Mouse (Mus musculus) layer of hippocampus, adult 8-10 months (tissue): Measurements from ENCODE around the gene P3h1. TPM values are rescaled to one million over a fixed set of nuclear protein-coding genes. Genes with fewer than 3 reads are reported as not detected.

Experiments used
- DNase-seq, 2 experiments: peaks; one replicate each; pipeline ENCODE4 v3.0.0; 2022; ENCODE audit warnings: low spot score in 2 of 2
- total RNA-seq, 4 experiments: library from RNA; stranded (reverse); gene quantifications; 2 replicates each; pipeline ENCODE4 v1.2.4; 2022

The P3h1 gene
- 10 to 100 TPM in 3 of 4 experiments, 1 to 10 TPM in 1; 9.7 to 13.7 (median 11.7) TPM for total RNA-seq

DNA sequence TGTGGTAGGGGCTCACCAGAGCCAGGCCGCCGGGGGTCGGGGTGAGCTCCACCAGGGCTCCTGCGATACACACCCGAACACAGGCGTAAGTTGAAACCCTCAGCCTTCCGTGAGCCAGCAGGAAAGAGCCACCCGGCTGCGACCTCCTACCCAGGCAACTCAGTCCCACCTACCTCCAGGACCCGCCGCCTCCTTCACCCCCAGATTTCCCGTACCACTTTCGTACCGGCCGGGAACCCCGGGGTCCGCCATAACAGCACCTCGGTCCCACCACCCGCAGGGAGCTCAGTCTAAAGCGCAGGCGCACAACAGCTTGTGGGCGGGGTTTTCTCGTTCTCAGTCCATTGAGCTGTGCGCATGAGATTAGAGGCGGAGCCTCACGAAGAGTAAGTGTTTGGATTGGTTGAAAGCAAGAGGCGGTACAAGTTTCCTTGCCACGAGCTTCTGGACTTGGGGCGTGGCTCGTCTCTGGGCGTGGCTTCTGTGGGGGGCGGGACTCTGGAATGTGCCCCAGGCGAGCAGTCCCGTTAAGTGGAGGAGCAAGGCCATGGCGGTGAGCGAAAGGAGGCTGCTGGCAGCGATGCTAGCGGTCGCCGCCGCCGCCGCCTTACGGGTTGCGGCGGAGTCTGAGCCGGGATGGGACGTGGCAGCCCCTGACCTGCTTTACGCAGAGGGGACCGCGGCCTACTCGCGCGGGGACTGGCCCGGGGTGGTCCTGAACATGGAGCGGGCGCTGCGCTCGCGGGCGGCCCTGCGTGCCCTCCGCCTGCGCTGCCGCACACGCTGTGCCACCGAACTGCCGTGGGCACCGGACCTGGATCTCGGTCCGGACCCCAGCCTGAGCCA is at the start of gene P3h1, which contains the start of gene AU022252:
Gene P3h1, plus strand, starts transcription at position 506 of the 846 bp plus-strand sequence.
Gene AU022252, minus strand, starts transcription at position 303 of the 846 bp plus-strand sequence.
- DNase-seq = peak; percentile 99

DNA sequence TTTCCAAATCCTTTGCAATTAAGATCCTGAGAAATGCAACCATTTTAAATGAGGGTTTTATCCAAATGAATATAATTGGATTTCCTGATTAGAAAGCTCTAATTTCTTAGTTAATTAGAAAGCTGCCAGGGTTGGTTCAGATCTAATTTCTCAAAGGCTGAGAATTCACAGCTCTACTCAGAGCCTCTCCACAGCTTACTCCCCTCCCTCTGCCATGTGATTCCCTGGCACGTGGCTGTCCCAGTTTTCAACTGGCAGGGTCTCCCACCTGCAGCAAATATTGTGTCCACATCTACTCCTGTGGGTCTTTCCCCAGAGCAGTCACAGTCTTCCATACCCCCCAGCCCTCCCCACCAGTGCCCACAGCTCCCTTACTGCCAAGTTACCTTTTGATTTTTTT is 49.2 kb upstream of the P3h1 start:
- DNase-seq = no peak

DNA sequence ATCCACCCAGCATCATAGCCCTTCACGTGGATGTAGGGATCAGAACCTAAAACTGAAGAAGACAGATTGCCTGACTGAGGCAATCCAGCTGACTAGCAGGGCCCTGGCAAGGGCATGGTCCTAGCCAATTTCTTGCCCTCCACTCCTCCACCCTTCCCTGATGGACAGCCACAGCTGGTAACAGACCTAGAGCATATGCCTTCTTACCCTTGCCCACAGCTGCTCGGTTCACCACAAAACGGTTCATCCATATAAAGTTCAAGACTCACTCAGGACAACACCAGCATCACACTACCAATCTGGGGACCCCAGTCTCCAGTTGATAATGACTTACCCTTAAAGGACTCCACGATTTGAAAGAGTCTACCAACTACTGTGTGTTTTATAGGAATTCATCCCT is 46.9 kb upstream of the P3h1 start:
- DNase-seq = no peak

DNA sequence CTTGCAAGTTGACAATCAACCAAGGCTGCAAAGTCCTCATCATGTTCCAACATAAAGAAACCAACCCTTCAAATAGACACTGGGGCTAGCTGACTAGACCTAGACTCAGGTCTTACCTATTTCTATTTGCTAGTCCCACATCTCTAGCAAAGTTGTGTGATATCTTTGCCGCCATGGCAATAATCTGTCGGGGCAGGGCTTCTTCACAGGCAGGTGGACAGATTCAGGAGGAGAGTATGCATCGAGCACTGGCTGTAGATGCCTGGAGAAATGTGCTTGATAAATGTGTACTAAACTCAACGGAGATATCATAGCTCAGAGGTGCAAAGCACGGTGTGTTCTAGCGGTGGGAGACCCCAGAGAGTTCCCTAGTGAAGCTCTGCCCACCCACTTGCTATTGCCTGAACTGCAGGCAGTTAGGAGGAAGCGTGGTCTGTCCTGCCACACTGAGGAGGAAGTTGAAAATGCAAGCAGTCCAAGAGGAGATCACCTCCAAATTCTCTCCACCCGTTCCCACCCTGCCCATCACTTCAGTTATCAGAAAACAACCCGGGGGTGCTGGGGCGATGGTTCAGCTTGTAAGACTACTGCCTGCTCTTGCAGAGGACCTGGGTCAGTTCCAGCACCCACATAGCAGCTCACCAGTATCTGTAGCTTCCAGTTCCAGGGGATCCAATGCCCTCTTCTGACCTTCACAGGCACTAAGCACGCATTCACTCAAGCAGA is 44.5 kb upstream of the P3h1 start:
- DNase-seq = no peak

DNA sequence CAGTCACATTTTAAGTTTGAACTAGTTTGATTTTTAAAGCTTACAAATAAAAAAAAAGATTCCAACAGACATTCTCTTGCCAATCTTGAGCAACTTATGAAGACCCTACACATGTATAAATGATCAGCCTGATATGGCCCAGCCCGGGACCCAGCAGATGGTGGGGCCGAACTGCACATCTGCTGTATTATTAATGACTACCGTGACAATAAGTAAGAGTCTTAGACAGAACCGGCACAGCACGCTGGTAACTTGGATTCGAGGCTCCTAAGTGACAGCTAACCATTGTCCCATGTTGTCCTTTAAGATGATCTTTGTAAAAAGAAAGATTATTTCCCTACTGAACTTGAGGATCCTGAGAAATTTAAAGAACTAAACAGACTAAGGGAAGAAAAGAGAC is 43.3 kb upstream of the P3h1 start:
- DNase-seq = no peak

DNA sequence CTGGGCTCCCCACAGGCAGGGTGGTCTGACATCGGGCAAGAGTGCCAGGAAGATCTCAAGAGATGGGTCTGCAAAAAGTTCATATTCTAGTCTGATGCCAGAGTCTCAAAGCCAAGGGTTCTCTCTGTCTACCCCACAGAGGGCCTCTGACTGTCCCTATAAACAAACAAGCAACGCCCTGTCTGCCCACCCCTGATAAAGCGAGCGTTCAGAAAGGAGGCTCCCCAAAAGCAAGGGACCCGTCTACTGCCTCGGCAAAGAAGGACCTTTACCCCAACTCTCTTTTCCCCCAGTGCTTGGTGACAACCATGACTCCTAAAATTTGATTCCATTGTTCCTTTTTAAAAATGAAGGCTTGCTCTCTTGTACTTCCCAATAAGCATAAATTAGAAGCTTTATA is 42.9 kb upstream of the P3h1 start, which contains the start of gene Ermap:
Gene Ermap, minus strand, starts transcription at position 148 of the 400 bp plus-strand sequence.
- no peak for DNase-seq

DNA sequence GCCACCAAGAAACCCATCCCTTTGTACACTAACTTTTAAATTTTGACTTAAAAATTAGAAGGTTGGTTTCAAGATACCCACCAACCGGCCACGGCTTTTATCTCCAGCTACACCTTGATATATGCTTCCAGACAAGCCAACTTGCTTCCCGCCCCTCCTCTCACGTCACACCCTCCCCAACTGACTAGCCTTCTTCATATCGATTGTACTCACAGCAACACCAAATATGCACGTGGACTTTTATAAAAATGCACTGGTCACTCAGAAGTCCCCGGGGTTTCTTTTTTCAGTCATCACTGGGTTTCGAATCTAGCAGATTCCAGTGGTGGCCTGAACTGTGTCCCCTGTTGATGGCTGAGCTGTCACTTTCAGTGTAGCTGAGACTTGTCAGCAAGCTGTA is 42.1 kb upstream of the P3h1 start:
- no peak for DNase-seq

DNA sequence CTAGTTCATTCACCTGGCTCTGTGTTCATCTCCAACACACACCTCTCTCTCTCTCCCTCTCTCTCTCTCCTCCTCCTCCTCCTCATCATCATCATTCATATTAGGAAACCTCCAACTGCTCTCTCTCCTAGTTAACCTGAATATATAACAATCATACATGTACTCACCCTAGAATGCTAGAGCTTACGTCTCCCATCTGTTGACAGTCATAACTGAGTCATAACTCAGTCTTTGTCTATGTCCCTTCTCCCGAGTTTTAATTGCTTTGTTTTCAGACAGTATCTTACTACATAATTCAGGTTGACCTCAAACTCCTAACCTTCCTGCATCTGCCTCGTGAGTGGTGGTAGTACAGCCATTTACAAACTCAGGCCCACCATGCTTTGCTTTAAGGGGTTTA is 41.4 kb upstream of the P3h1 start:
- no peak for DNase-seq

DNA sequence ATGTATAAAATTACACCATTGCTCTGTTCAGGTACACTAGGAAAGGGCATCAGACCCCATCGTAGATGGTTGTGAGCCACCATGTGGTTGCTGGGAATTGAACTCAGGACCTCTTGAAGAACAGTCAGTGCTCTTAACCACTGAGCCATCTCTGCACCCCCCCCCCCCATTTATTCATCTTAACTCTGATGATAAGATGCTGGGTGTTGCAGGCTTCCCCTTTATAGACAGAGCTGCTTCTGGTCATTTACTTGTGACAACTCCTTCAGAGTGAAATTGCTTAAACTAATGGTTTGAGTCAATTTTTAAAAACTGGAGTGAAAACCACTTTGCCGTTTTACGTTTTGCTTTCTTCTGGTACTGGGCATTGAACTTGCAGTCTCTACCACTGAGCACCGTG is 40.0 kb upstream of the P3h1 start:
- DNase-seq = no peak

DNA sequence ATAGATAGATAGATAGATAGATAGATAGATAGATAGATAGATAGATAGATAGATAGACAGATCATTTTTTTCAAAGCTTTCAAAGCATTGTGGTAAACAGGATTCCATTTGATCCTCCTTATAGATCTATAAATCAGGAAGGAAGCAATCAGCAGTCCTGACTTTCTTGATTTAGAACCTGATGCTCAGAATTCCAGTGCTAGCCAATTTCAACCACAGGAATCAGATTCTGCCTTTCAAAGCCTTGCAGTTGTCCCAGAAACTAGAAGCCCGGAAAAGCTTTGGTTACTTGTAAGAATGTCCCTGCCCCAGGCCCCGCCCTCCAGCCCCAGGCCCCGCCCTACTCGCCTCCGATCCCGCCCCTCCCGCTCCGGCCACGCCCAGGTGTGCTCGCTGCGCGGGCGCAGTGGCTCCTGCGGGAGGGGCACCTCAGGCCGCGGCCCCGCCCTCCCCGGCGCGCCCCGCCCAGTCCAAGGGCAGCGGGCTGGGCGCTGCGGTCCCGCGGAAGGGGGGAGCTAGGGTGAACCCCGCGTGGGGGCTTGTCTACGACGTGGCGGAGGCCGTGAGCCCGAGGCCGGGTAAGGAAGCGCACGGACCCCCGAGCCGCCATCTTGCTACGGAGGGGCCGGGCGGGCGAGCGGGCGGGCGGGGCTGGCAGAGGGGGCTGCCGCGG is 37.7 kb upstream of the P3h1 start, which contains the start of gene Svbp:
Gene Svbp, plus strand, starts transcription at position 398 of the 673 bp plus-strand sequence.
- peak; percentile 53 to 74 for DNase-seq

DNA sequence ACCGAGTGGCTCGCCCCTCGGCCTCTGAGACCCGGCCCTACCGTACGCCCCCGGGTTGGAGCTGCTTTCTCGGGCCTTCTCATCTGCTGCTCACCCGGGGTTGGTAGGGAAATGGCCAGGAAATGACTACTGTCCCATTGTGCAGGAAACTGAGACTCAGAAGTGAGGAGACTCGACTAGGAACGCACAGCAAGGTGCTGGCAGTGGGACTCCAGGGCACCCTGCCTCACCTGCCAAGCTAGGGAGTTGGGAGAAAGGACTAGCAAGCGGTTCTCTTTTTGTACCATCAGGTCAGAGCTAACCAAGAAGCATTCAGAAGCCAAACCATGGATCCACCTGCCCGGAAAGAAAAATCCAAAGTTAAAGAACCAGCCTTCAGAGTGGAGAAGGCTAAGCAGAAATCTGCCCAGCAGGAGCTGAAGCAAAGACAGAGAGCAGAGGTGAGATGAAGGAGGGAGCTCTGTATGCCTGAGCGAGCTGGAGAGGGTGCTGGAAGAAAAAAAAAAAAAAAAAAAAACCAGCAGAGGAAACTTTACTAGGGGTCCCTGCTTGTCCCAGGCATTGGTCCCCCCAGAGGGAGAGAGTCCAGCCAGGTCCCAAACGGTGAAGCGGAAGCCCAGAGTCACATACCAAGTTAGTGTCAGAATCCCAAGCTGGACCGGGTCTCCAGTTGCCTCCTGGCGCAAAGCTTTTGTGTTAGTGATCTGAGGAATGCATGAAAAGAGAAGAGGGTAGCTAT is 37.0 kb upstream of the P3h1 start:
- DNase-seq = no peak

DNA sequence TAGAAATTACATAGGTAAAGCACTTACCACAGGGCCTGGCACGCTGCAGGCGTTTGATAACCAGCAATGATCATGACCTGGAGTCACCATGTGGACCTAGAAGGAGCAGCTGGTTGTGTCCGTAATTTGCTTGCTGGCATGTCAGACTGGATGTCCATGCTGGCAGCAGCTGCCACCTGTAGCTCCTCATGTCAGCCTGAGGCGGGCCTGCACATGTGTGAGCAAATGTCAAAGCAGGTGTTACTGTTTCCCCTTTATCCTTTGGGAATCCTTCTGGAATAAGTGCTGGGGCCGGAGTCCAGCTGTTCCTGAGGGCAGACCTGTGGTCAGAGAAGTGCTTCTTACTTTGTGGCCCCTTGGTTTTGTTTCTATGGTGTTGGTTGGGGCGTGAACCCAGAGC is 34.6 kb upstream of the P3h1 start:
- DNase-seq = no peak

DNA sequence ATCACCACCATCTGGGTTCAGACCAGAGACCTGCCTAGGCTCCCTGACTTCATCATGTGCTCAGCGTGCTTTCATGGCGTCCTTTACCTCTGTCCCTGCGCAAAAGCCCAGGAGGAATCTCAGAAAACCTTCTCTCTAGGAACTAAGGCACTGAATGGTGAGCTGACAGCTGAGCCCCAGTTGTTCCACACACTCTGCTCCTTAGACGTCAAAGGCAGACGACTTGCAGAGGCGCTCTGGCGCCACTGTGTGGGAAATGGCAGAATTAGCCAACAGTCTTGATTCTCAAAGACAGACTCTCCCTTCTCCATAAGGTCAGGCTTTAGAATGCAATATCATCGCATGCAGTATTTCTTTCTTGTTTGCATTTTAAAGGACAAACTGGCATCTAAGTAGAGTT is 28.0 kb upstream of the P3h1 start:
- peak in 1 of 2 experiments; percentile 51 for DNase-seq

DNA sequence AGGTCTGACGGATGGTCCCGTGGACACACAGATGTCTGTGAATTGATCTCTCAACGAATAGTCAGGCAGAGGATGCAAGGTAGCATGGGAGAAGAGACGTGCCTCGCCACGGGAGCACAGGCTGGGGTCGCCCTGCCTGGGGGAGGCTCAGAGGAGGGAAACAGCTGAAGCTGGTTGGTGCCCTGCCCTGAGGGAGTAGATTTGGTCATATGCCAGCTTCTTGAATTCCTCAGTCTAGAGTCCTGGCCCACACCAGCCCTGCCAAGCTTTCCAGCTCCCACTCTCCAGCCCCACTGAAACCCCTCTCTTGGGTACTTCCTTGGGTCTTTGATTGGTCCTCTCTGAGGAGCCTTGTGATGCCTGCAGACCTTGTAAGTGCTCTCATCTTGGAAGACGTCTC is 16.0 kb upstream of the P3h1 start:
- no peak for DNase-seq

DNA sequence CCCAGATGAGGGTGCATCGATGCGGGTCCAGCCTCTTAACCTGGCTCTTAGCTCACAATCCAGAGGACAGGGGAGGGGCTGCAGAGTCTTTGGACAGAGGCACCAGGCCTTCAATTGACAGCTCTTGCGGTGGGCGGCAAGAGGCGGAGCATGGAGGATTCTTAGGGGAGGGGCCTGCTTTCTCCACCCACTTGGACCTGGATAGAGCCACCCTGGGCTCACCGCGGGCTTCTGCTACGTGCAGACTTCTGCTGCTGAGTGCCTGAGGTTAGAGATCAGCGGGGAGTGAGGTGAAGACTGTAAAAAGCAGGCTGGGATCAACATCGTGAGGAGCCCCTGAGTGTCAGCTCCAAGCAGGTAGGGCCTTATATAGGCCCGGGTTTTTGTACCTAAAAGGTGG is 14.5 kb upstream of the P3h1 start, which contains the start of gene Tmem269:
Gene Tmem269, minus strand, starts transcription at position 49 of the 400 bp plus-strand sequence.
- DNase-seq = no peak

DNA sequence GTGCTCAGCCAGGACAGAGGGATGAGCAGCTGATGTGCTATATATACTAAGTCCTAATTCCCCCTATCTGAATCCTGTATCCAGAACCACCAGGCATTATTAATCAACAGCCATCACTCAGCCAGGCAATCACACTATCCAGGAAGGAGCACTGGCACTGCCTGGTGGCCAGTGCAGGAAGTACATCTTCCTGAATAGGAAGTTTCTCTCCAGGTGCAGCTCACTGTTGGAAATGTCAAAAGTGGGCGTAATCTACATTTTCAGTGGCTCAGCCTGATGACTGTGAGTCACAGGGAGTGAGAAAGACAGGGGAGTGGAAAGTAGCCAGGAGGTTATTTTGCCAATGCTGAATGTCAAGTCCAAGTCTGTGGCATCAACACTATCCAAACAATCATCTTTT is 9.0 kb upstream of the P3h1 start:
- peak in 1 of 2 experiments; percentile 48 for DNase-seq

DNA sequence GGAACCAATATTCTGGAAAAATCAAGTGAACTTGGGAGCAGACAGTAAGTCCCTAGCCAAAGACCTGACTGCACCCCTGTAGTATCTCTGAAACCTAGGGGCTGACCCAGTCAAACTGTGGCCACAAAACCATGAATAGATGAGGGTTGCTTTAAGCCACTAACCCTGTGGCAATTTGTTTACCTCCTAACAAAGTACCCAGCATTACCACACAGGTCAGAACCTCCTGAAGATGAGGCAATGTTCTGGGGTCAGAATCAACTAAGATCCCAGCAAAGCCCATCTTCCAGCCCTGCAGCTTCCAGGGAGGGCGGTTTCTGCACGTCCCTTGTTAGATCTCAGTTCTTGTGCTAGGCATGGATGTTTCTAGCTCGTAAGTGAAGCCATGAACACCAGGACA is 8.2 kb upstream of the P3h1 start:
- no peak for DNase-seq

DNA sequence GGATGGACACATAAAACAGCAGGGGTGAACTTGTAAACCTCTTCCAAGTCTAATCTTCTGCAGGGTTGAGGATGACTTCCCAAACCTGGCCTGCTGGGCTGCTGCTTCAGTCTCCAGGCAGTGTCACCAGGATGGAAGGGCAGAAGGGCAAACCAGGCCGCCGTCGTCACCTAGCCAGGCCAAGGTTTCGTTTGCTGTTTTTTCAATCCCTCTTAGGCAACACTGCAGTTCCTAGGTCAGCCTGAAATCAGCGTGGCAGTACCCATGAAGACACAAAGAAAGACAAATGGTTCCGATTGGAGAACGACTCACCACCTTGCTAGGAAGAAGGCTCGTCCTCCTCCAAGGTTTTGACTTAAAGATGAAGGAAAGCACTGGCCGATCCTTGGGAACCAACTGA is 7.0 kb upstream of the P3h1 start:
- no peak for DNase-seq

DNA sequence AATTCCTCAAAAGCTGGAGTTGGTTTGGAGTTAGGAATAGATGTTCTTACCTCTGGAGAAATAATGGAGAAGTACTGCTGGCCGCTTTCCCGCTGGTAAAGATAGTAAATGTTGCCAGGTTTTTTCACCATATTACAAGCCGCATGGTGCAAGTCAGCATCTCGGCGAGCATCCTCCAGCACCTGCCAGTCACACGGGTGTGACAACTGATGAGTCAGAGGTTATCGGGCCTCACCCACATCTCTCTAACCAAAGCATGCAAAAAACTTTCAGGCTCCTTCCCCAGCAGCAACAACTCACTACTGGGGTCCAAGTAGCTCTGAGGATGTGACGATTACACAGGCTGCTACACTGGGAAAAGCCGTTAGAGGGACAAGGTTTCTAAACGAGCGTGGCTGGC is 6.0 kb upstream of the P3h1 start:
- DNase-seq = no peak

DNA sequence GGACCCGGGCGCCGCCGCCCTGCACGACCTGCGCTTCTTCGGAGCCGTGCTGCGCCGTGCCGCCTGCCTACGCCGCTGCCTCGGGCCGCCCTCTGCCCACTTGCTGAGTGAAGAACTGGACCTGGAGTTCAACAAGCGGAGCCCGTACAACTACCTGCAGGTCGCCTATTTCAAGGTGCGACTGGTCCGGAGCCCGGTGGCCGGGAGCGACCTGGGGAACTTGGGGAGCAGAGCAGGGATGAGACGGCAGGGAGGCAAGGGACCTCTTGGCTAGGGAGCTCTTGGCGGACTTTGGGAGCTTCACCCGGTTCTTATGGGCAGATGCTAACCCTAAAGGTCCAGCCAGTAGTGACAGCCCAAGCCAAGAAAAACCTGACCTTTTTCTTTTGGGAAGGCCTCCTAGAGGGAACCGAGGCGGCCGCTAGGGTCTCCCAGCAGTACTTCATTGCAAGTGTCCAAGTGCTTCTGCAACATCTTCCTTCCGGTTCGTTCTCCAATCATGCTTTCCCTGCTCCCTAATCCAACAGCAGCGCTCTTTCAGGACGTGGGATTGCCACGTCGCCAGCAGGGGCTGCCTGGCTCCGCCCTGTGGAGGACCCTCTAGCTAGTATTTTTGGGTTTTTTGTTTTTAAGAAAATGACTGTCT is 664 bp downstream of the P3h1 start:
- DNase-seq = peak in 1 of 2 experiments; percentile 52

DNA sequence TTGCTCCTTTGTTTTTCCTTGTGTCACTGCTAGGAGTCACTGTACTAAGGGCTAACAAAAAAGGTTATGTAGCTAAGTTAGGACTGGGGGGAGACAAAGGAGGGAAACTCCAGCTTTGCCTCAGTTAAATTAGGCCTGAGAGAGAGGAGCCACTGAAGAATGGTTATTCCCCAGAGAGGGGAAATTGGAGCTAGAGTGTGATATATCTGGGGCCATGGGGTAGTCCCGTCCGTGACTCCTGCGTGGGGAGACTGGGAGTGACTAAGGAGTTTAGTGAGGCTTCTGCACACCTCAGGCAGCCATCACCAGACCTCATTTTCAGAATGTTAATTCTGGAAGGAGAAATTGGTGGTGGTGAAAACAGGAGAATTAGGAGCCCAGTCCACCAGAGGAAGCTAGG is 1.6 kb downstream of the P3h1 start:
- no peak for DNase-seq
